Mouse (Mus musculus) kidney, embryonic 16.5 days (tissue): ENCODE results near the gene Ovol3. TPM values are rescaled to one million over a fixed set of nuclear protein-coding genes. Genes with fewer than 3 reads are reported as not detected.

ENCODE experiments used
- ATAC-seq: fragments of 200-750 bp; cut with Nextera tagmentation; 2 replicates; pipeline ENCODE4 v1.8.0; 2017; ENCODE audit warnings: moderate TSS enrichment; ENCODE audit not compliant: low FRiP score, low TSS enrichment
- H3K27ac ChIP-seq: fragments of 300-500 bp; sonication (generic); 2 replicates; pipeline ENCODE4 v1.5.1; 2014; ENCODE audit warnings: low read length
- H3K27me3 ChIP-seq: fragments of 300-500 bp; sonication (generic); 2 replicates; pipeline ENCODE4 v1.6.1; 2014; ENCODE audit warnings: low read length, control low read depth, mixed read lengths; ENCODE audit not compliant: insufficient read depth
- H3K36me3 ChIP-seq: fragments of 300-500 bp; sonication (generic); 2 replicates; pipeline ENCODE4 v1.6.1; 2014; ENCODE audit warnings: low read length, control low read depth, mixed read lengths; ENCODE audit not compliant: insufficient read depth
- H3K4me1 ChIP-seq: fragments of 300-500 bp; sonication (generic); 2 replicates; pipeline ENCODE4 v1.6.1; 2014; ENCODE audit warnings: low read length, control low read depth, mixed read lengths; ENCODE audit not compliant: insufficient read depth
- H3K4me2 ChIP-seq: fragments of 300-500 bp; sonication (generic); replicated peaks from 2 replicates; pipeline ENCODE4 v1.6.1; 2014; ENCODE audit warnings: low read depth, low read length
- H3K4me3 ChIP-seq: fragments of 300-500 bp; sonication (generic); 2 replicates; pipeline ENCODE4 v1.5.1; 2014; ENCODE audit warnings: mild to moderate bottlenecking, low read length
- H3K9ac ChIP-seq: fragments of 300-500 bp; sonication (generic); replicated peaks from 2 replicates; pipeline ENCODE4 v1.6.1; 2014; ENCODE audit warnings: low read length
- H3K9me3 ChIP-seq: fragments of 300-500 bp; sonication (generic); 2 replicates; pipeline ENCODE4 v1.6.1; 2016; ENCODE audit warnings: low read length, control low read depth
- WGBS: fragments of 180-500 bp; shearing (Covaris S2); extraction: QIAGEN DNeasy Blood & Tissue Kit; methylation state at CpG from one replicate; pipeline ENCODE4 v1.1.7; 2014; 5-methylcytosine and 5-hydroxymethylcytosine counted together
- polyA plus RNA-seq: library from polyadenylated mRNA; unstranded; fragments of >200 nt; fragmentation: Nextera tagmentation; extraction: Ambion mirVana; gene quantifications from 2 replicates; pipeline ENCODE4 v1.2.1, GENCODE M21; 2015

Gene Ovol3
- polyA plus RNA-seq, 1 experiment from 2014 or later: not detected

GRCm38 (mm10) chr7:30189116-30189491, 46.4 kb downstream of the Ovol3 start:
- Histone ChIP-seq H3K4me3 (no peak overlapping the region), H3K36me3 (peaks cover 55% of the 10 kb centered on the region), H3K27me3 (no peaks in the 10 kb centered on the region), H3K4me1 (peaks cover 17% of the 10 kb centered on the region), H3K9ac (no peak overlapping the region), H3K27ac (no peak overlapping the region), H3K9me3 (no peaks in the 10 kb centered on the region), H3K4me2 (no peak overlapping the region)
- 61% methylated on average over 4 of the region's 4 CpGs for WGBS
- no peak for ATAC-seq

DNA sequence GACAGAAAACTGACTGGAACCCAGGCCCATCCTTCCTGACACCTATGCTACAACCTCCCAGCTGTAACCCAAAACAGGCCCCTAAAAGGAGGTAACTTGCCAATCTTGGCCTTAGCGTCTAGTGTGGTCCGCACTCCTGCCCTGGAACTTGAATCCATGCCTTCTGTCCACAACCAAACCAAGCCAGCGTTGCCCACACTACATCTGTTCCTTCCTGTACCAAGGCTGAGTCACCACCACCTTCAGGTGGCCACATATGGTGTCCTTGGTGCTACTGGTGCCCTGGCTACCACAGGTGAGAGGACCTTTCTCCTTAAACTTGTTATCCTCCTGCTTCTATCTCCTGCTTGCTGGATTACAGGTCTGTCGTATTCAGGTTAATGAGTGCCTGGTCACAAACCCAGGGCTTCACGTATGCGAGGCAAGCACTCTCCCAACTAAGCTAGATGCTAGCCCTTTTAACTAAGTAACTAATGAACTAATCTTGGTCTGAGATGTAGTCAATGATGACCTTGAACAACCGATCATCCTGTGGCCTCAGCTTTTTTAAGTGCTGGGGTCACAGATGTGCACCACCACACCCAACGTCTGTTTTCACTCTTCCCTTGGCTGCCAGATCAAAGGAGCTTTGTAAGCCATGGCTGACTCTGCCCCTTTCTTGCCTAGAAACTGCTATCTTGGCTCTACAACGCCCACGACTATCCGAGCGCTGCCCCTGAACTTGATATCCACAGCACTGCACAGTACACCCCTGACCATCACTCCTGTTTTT, 47.0 kb downstream of the Ovol3 start:
- WGBS: 66% methylated on average over 12 of the region's 12 CpGs
- H3K36me3 ChIP-seq: peaks cover 55% of the 10 kb centered on the region

GRCm38 (mm10) chr7:30184641-30185348, 50.7 kb downstream of the Ovol3 start:
- Histone ChIP-seq H3K4me3 (no peak overlapping the region), H3K9me3 (no peaks in the 10 kb centered on the region), H3K27me3 (no peaks in the 10 kb centered on the region), H3K36me3 (peaks cover 37% of the 10 kb centered on the region), H3K4me1 (peaks cover 10% of the 10 kb centered on the region; the same call in 1 of the 2 replicates), H3K27ac (no peak overlapping the region), H3K4me2 (no peak overlapping the region), H3K9ac (peak overlapping the region; percentile 37; the same call in 1 of the 2 replicates)
- WGBS: 73% methylated on average over 13 of the region's 13 CpGs
- ATAC-seq: no peak

More for the DNA sequence above, 47.0 kb downstream of the Ovol3 start:
- peaks cover 21% of the 10 kb centered on the region for H3K4me1 ChIP-seq
- no peak overlapping the region for H3K4me2 ChIP-seq
- no peak overlapping the region for H3K9ac ChIP-seq
- no peak for ATAC-seq
- no peaks in the 10 kb centered on the region for H3K27me3 ChIP-seq
- H3K27ac ChIP-seq: no peak overlapping the region
- no peak overlapping the region for H3K4me3 ChIP-seq
- H3K9me3 ChIP-seq: no peaks in the 10 kb centered on the region

GRCm38 (mm10) chr7:30183879-30184289, 51.6 kb downstream of the Ovol3 start, which contains the start of gene Cox7a1:
TSS of gene Cox7a1 (plus strand) at chr7:30184144.
- Histone ChIP-seq H3K36me3 (peaks cover 29% of the 10 kb centered on the region), H3K27ac (no peak within 1 kb of the TSS; the same call in 1 of the 2 replicates), H3K4me3 (peak within 1 kb of the TSS; percentile 31), H3K27me3 (no peaks in the 10 kb centered on the region), H3K9ac (peak within 1 kb of the TSS; percentile 37; the same call in 1 of the 2 replicates), H3K4me2 (peak within 1 kb of the TSS; percentile 54), H3K9me3 (no peaks in the 10 kb centered on the region), H3K4me1 (peaks cover 10% of the 10 kb centered on the region; the same call in 1 of the 2 replicates)
- 1% methylated on average over 11 of the region's 11 CpGs for WGBS
- peak; percentile 76 for ATAC-seq

Other genes starting within 250 kb of the Ovol3 start
- 4.1 TPM in 2 replicates for gene Zfp14, start 184.3 kb downstream of the Ovol3 start, polyA plus RNA-seq
- 5.8 and 6.6 TPM in 2 replicates for gene Zfp82, start 162.8 kb downstream of the Ovol3 start, polyA plus RNA-seq
- gene Gm26920, start 145.3 kb downstream of the Ovol3 start, polyA plus RNA-seq: 1.6 and 2.1 TPM in 2 replicates
- 12.5 and 13.6 TPM in 2 replicates for gene Zfp566, start 145.2 kb downstream of the Ovol3 start, polyA plus RNA-seq
- 112 and 116 TPM in 2 replicates for gene Zfp260, start 140.9 kb downstream of the Ovol3 start, polyA plus RNA-seq
- 11.7 and 12.0 TPM in 2 replicates for gene Zfp382, start 113.8 kb downstream of the Ovol3 start, polyA plus RNA-seq
- 12.6 and 15.6 TPM in 2 replicates for gene Zfp146, start 66.0 kb downstream of the Ovol3 start, polyA plus RNA-seq
- gene Cox7a1, start 51.6 kb downstream of the Ovol3 start, polyA plus RNA-seq: 11.7 and 13.8 TPM in 2 replicates
- 105 and 111 TPM in 2 replicates for gene Capns1, start 36.9 kb downstream of the Ovol3 start, polyA plus RNA-seq
- gene Polr2i, start 3.8 kb downstream of the Ovol3 start, polyA plus RNA-seq: 145 and 146 TPM in 2 replicates
- gene Tbcb, start 3.5 kb downstream of the Ovol3 start, polyA plus RNA-seq: 180 and 206 TPM in 2 replicates
- 0.27 and 0.57 TPM in 2 replicates for gene Thap8, start 44.4 kb upstream of the Ovol3 start, polyA plus RNA-seq
- 9.7 and 10.8 TPM in 2 replicates for gene Wdr62, start 44.7 kb upstream of the Ovol3 start, polyA plus RNA-seq
- gene Clip3, start 56.0 kb upstream of the Ovol3 start, polyA plus RNA-seq: 27.2 and 45.3 TPM in 2 replicates
- 106 and 107 TPM in 2 replicates for gene Alkbh6, start 73.0 kb upstream of the Ovol3 start, polyA plus RNA-seq
- gene Syne4, start 79.1 kb upstream of the Ovol3 start, polyA plus RNA-seq: 129 and 136 TPM in 2 replicates
- gene E130208F15Rik, start 86.0 kb upstream of the Ovol3 start, polyA plus RNA-seq: 2.3 and 3.7 TPM in 2 replicates
- 17.2 and 18.1 TPM in 2 replicates for gene Sdhaf1, start 88.2 kb upstream of the Ovol3 start, polyA plus RNA-seq
- 6.8 and 8.3 TPM in 2 replicates for gene Lrfn3, start 127.0 kb upstream of the Ovol3 start, polyA plus RNA-seq
- 29.3 and 31.4 TPM in 2 replicates for gene Tyrobp, start 178.0 kb upstream of the Ovol3 start, polyA plus RNA-seq
- gene Hcst, start 184.1 kb upstream of the Ovol3 start, polyA plus RNA-seq: 0.63 and 0.84 TPM in 2 replicates
- gene Nfkbid, start 186.0 kb upstream of the Ovol3 start, polyA plus RNA-seq: 1.6 and 2.0 TPM in 2 replicates
- 27.9 and 31.5 TPM in 2 replicates for gene Aplp1, start 209.8 kb upstream of the Ovol3 start, polyA plus RNA-seq
- gene Kirrel2, start 222.0 kb upstream of the Ovol3 start, polyA plus RNA-seq: 0.78 and 1.1 TPM in 2 replicates
- gene Nphs1, start 222.6 kb upstream of the Ovol3 start, polyA plus RNA-seq: 5.4 and 5.5 TPM in 2 replicates